Mouse (Mus musculus): ENCODE data around the gene Exosc8.

The Exosc8 gene

DNA sequence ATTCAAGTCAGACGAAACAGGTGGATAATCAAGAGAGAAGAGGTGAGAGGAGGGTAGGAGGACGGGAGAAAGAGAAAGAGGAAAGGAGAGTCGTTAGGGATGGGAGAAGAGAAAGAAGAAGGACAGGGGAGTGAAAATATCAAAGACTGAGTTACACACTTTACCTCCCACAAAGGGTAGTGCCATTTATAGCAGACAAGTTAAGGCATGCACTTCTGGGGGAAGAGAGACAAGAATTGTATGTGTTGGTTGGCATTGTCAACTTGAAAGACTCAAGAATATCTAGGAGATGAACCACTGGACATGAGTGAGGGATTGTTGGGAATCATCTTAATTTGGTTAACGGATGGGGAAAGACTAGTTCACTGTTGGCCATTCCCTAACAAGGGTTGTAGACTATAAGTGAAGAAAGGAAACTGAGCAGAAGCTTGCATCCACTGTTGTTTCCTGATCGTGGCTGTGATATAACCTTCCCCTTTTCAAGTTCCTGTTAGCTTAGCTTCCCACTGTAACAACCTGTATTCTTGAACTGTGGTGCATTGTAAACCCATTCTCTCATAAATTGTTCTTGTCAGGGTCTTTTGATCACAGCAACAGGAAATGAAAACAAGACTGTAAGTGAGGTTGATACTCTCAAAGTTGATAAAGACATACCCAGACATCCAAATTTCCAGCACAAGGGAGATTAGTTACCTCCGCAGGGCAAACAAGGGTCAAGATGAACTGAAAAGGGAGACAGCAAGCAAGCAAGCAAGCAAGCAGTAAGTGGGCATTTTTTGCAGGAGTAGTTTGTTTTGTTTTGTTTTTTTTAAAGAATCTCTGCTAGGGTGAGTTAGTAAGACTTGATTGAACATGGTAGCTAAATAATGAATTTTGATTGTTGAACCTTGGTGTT lies 53.6 kb downstream of the Exosc8 start:
- no peak for DNase-seq (ENCODE audit: low read depth, low spot score)
